Mouse (Mus musculus): Measurements from ENCODE around the gene Suv39h1.
"Not testable (repeated sequence)": the region's sequence is repeated elsewhere in the genome, so short reads cannot be mapped to it uniquely, and the experiment has no call there.

Gene Suv39h1

GRCm38 (mm10) chrX:8026811-8027210, 47.7 kb downstream of the Suv39h1 start:
- no peak for DNase-seq (ENCODE audit: low spot score in 2 of 2)

- no peak for DNase-seq (ENCODE audit: low spot score in 2 of 2)
Observed at GRCm38 (mm10) chrX:8024795-8025194, 49.8 kb downstream of the Suv39h1 start.

GRCm38 (mm10) chrX:8020111-8020778, 54.3 kb downstream of the Suv39h1 start:
- no peak for DNase-seq (ENCODE audit: low spot score in 2 of 2)

DNA sequence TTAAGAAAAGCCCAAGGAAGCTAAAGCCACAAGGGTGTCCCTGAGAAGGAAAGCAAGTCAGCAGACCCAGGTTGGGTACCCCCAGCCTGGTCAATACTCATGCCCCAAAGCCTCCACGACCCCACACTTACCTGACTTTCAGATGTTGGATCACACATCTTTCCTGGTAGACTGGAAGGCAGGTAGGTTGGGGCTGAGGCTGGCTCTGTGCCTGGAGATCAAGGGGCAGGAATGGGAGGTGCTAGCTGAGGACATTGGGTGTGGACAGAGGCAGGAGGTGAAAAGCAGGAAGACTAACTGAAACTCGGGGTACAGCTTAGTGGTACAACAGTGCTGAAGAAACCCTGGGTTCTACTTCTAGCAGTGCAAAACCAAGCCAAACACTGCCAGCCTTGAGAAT, 56.3 kb downstream of the Suv39h1 start, which contains the start of gene Glod5:
TSS of gene Glod5 (minus strand) at position 207 of the 400 bp plus-strand sequence.
- DNase-seq (ENCODE audit: low spot score in 2 of 2) = no peak

DNA sequence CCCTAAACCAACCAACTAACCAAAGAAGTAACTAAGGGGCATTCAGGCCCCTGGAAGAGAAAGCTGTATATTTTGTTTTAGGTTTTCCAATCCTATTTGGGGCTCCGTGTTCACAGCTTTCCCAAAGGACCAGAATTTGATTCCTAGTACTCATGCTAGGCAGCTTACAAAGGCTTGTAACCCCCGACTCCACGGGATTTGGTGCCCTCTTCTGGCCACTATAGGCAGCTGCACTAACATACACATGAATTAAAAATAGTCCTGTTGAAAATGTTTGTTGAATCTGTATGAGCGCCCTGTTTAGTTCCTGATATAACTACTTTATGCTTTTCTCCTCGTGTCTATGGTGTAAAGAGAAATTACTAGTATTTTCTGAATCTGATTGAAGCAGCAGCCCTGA, 57.4 kb downstream of the Suv39h1 start:
- no peak for DNase-seq (ENCODE audit: low spot score in 2 of 2)

- not testable (repeated sequence) for DNase-seq (ENCODE audit: low spot score in 2 of 2)
Observed at GRCm38 (mm10) chrX:8015675-8016074, 58.9 kb downstream of the Suv39h1 start.

GRCm38 (mm10) chrX:8013569-8014314, 60.8 kb downstream of the Suv39h1 start:
- DNase-seq (ENCODE audit: low spot score in 2 of 2) = no peak

DNA sequence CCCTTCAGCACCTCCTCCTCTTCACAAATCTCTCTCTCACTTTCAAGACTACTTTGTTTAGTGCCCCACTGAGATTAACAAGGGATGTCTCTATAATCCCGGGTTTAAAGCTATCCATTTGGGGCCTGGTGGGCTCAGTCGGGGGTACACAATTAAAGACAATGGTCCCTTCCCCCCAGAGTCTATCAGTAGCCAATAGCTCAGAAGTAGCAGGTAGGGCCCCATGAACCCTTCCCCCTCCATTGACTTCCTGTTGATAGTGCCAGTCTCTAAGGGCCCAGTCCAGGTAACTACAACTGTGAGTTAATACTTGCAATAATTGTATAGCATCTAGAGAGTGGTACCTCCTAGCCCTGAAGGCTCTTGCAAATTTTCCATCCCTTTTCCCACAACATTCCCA, 61.4 kb downstream of the Suv39h1 start:
- no peak for DNase-seq (ENCODE audit: low spot score in 2 of 2)
